Mouse (Mus musculus): Measurements from ENCODE around the gene Ccdc155. TPM values are rescaled to one million over a fixed set of nuclear protein-coding genes. Genes with fewer than 3 reads are reported as not detected.

Ccdc155 gene
- polyA plus RNA-seq, 1 experiment from 2014 or later: 0.36 TPM

DNA sequence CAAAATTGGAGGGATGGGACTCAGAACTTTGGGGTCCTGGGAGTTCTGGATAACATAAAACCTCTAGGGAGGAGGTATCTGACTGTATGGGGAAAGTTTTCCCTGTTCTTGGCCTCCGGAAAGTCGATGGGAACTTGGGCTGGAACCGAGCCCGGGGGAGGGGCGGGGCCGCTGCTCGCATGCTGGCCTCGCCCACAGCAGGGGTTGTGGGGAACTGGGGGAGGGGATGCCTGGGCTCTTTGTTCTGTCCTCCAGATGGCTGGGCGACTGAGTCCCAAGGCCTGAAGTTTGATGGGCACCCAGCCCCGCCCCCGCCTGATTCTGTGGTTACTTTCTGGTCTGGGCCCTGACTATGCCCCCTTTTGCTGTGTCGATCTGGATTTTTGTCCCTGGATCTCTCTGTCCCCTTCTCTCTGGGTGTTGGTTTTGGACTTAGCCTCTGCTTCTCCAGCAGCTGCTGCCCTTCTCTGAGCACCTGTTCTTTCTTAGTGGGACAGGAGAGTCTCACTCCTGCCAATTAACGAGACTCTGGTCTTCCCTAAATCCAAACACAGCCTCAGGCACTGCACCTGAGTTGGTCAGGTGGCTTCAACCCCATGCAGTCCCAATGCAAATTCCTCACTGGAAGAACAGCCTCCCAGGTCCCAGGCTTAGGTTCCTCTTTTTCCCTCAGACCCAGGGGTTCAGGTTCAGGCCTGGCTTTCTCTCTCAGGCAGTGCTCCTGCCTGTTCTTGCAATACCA lies 11.9 kb upstream of the Ccdc155 start:
- Histone ChIP-seq H3K27ac (replicated peaks) (peak overlapping the region; percentile 84), H3K27me3 (replicated peaks) (peaks cover 8% of the 10 kb centered on the region), H3K4me1 (peaks cover 29% of the 10 kb centered on the region), H3K9me3 (replicated peaks) (no peaks in the 10 kb centered on the region), H3K4me2 (peak overlapping the region; percentile 68), H3K9ac (replicated peaks) (peak overlapping the region; percentile 62), H3K36me3 (no peaks in the 10 kb centered on the region), H3K4me3 (replicated peaks) (peak overlapping the region; percentile 48)
- peak; percentile 71; the same call in 1 of the 2 replicates for ATAC-seq (ENCODE audit: low FRiP score)
- 1% methylated on average over 13 of the region's 13 CpGs for WGBS

DNA sequence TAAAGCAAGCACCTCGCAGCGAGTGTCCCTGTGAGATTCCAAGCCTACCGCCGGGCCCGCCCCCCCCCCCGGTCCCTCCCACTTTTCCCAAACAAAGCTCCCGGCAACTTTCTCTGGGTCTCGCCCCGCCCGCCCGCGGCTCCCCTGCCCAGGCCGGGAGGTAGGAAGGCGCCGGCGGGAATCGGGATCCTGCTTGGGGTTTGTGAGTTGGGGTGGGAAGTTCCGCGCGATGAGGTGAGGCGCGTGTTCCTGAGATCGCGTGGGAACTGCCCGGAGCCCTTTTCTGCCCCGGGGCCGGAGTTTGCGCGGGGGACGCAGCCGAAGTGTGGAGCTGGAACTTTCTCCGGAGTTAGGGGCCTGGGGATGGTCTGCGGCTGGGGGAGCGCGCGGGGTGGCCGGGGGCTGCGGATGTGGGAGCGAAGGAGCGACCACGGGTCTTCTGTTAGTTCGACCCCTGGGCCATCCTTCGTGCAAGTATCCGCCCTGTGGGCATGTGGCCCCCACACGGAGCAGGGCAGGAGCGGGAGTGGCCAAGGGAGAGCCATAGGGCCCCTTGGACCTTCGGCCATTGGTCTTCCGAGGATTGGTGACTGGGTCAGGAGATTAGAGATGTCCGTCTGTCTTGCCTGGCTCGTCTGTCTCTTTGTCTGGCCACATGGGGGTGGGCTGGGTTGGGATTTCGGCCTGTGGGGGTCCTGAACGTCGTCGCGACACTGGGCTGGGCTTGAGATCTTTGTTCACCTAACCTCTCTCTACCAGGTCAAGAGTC lies 11.2 kb upstream of the Ccdc155 start, which contains the start of gene Tead2:
TSS of gene Tead2 (plus strand) at position 81 of the 769 bp plus-strand sequence.
- no peaks in the 10 kb centered on the region for H3K9me3 ChIP-seq (replicated peaks)
- H3K4me1 ChIP-seq: peaks cover 31% of the 10 kb centered on the region
- no peaks in the 10 kb centered on the region for H3K36me3 ChIP-seq
- ATAC-seq (ENCODE audit: low FRiP score): peak; percentile 45; the same call in 1 of the 2 replicates
- peaks cover 14% of the 10 kb centered on the region for H3K27me3 ChIP-seq (replicated peaks)
- H3K4me2 ChIP-seq: peak within 1 kb of the TSS; percentile 68
- H3K4me3 ChIP-seq (replicated peaks): peak within 1 kb of the TSS; percentile 48
- under 1% methylated on average over 55 of the region's 55 CpGs for WGBS
- H3K9ac ChIP-seq (replicated peaks): peak within 1 kb of the TSS; percentile 62
- H3K27ac ChIP-seq (replicated peaks): peak within 1 kb of the TSS; percentile 84

DNA sequence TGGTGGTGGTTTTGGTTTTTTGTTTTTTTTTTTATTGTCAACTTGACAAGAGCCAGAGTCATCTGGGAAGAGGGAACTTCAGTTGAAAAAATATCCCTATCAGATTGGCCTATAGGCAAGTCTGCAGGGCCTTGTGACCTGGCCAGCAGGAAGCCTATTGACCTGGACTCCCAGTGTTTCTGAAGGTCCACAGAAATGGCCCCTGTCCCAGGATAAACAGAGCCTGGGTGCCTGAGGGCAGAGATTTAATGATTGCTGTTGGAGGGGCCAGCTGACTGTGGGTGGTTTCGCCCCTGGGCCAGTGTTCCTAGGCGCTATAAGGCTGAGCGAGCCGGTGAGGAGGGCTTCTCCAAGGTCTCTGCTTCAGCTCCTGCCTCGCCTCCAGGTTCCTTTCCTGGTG lies 9.0 kb upstream of the Ccdc155 start:
- peaks cover 29% of the 10 kb centered on the region for H3K27me3 ChIP-seq (replicated peaks)
- no peak overlapping the region for H3K9ac ChIP-seq (replicated peaks)
- no peaks in the 10 kb centered on the region for H3K9me3 ChIP-seq (replicated peaks)
- H3K36me3 ChIP-seq: no peaks in the 10 kb centered on the region
- no peak for ATAC-seq (ENCODE audit: low FRiP score)
- H3K4me1 ChIP-seq: peaks cover 31% of the 10 kb centered on the region
- no peak overlapping the region for H3K4me3 ChIP-seq (replicated peaks)
- H3K27ac ChIP-seq (replicated peaks): no peak overlapping the region
- 64% methylated on average over 5 of the region's 5 CpGs for WGBS
- no peak overlapping the region for H3K4me2 ChIP-seq

DNA sequence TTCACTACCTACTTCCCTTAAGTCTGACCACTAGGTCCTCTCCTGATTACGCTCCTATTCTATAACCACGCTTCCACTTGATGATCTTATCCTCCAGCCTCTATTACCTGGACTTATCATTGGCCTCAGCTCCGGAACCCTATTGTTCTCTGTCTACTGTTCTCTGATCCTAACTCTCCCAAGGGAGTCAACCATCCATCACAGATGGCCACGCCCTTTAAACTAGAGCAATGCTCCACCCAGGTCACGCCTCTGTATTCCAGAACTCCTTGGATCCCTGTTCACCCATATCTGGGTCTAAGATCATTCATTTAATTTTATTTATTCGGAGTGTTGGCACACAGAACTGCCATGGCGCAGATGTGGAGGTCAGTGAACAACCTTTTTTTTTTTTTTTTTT lies 7.7 kb upstream of the Ccdc155 start:
- H3K36me3 ChIP-seq: no peaks in the 10 kb centered on the region
- H3K9me3 ChIP-seq (replicated peaks): 0 out of 2 replicates have a peak, but pooled peaks cover 2% of the 10 kb centered on the region
- 72% methylated on average over 7 of the region's 7 CpGs for WGBS
- no peak overlapping the region for H3K9ac ChIP-seq (replicated peaks)
- ATAC-seq (ENCODE audit: low FRiP score): no peak
- H3K4me1 ChIP-seq: peaks cover 26% of the 10 kb centered on the region
- no peak overlapping the region for H3K4me3 ChIP-seq (replicated peaks)
- no peak overlapping the region for H3K27ac ChIP-seq (replicated peaks)
- peaks cover 29% of the 10 kb centered on the region for H3K27me3 ChIP-seq (replicated peaks)
- no peak overlapping the region for H3K4me2 ChIP-seq

DNA sequence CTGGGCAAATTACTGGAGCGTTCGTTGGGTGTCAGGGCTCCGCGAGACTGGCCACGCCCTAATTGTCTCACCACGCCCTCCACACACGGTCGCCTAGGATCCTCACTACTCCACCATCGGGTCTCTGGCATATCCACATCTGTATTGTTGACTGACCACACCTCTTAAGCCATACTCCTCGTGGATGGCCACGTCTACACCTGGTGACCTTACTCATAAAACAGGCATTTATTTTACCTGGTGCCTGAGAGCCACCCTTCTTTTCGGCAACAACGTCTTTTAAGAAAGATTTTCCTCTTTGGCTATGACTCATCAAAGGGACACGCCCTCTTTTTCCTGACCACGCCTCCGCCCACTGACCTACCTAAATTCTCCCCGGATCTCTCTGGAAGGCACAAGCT lies 7.2 kb upstream of the Ccdc155 start, which contains the start of gene Dkkl1:
TSS of gene Dkkl1 (minus strand) at position 297 of the 401 bp plus-strand sequence.
- H3K4me2 ChIP-seq: peak within 1 kb of the TSS; percentile 44
- H3K36me3 ChIP-seq: no peaks in the 10 kb centered on the region
- ATAC-seq (ENCODE audit: low FRiP score): no peak
- H3K4me1 ChIP-seq: peaks cover 20% of the 10 kb centered on the region
- H3K9me3 ChIP-seq (replicated peaks): 0 out of 2 replicates have a peak, but pooled peaks cover 2% of the 10 kb centered on the region
- H3K27me3 ChIP-seq (replicated peaks): peaks cover 29% of the 10 kb centered on the region
- 6% methylated on average over 17 of the region's 17 CpGs for WGBS
- no peak within 1 kb of the TSS for H3K27ac ChIP-seq (replicated peaks)
- peak within 1 kb of the TSS; percentile 16 for H3K4me3 ChIP-seq (replicated peaks)
- H3K9ac ChIP-seq (replicated peaks): no peak within 1 kb of the TSS

DNA sequence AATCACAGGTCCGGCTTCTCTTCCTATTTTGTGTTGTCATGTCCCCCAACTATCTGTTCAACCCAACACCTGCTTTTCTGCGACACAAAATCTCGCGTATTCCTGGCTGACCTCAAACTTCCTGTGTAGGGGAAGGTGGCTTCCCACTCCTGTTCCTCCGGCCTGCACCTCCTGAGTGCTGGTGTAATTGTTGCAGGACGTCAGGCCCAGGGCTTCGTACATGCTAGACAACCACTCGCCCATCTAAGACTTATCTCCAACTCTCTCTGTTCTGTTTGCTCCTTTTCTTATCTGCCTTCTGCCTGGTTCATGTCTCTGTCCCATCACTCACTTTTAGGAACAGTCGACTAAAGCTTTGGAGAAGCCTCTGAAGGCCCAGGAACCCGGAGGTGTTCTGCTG lies 6.4 kb upstream of the Ccdc155 start:
- Histone ChIP-seq H3K36me3 (no peaks in the 10 kb centered on the region), H3K9me3 (replicated peaks) (0 out of 2 replicates have a peak, but pooled peaks cover 2% of the 10 kb centered on the region), H3K27ac (replicated peaks) (no peak overlapping the region), H3K27me3 (replicated peaks) (peaks cover 29% of the 10 kb centered on the region), H3K4me3 (replicated peaks) (peak overlapping the region; percentile 16; the same call in 1 of the 2 replicates), H3K4me1 (peaks cover 13% of the 10 kb centered on the region), H3K9ac (replicated peaks) (no peak overlapping the region), H3K4me2 (peak overlapping the region; percentile 44)
- no peak for ATAC-seq (ENCODE audit: low FRiP score)
- 76% methylated on average over 10 of the region's 10 CpGs for WGBS

DNA sequence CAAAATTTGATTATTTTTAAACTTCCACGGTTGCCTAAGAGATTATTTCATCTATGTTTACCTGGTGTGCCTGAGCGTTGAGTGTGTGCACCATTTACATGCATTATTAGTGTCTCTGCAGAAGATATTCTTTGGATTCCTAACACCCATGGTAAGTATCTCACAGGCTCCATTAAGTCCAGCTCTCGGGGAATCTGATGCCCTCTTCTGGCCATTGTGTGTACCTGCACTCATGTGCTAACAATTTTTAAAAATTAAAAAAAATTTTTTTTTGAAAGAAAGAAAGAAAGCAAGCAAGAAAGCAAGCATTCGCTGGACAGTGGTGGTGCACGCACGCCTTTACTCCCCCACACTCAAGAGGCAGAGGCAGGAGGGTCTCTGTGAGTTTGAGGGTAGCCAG lies 3.6 kb upstream of the Ccdc155 start:
- Histone ChIP-seq H3K9ac (replicated peaks) (no peak overlapping the region), H3K27ac (replicated peaks) (no peak overlapping the region)
- WGBS: 84% methylated on average over 6 of the region's 6 CpGs

DNA sequence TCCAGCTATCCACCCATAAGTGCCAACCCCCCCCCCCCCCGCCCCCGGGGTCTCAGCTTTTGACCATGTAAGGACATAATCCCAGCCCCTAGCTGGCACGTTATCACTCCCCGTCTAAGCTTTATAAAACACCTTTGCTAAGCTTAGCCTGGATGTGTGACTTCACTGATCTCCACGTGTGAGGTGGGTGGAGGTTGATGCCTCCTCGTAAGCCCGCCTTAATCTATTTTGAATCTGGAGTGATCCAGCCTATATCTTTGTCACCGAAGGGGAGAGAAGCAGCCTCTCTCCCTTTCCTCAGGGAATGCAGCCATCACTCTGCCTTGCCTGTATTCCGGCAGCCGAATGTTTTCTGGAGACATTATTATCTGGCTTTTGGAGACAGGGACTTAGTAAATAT lies 2.0 kb downstream of the Ccdc155 start:
- Histone ChIP-seq H3K27ac (replicated peaks) (no peak overlapping the region), H3K4me2 (no peak overlapping the region), H3K9me3 (replicated peaks) (no peaks in the 10 kb centered on the region), H3K4me3 (replicated peaks) (no peak overlapping the region), H3K36me3 (no peaks in the 10 kb centered on the region), H3K27me3 (replicated peaks) (peaks cover 3% of the 10 kb centered on the region; the same call in 1 of the 2 replicates), H3K4me1 (peaks cover 8% of the 10 kb centered on the region), H3K9ac (replicated peaks) (no peak overlapping the region)
- WGBS: 66% methylated on average over 10 of the region's 10 CpGs
- ATAC-seq (ENCODE audit: low FRiP score): no peak

More for the DNA sequence above, 3.6 kb upstream of the Ccdc155 start:
- Histone ChIP-seq H3K36me3 (no peaks in the 10 kb centered on the region), H3K9me3 (replicated peaks) (0 out of 2 replicates have a peak, but pooled peaks cover 2% of the 10 kb centered on the region), H3K4me1 (peaks cover 10% of the 10 kb centered on the region), H3K4me2 (no peak overlapping the region), H3K27me3 (replicated peaks) (peaks cover 29% of the 10 kb centered on the region), H3K4me3 (replicated peaks) (no peak overlapping the region)
- no peak for ATAC-seq (ENCODE audit: low FRiP score)

DNA sequence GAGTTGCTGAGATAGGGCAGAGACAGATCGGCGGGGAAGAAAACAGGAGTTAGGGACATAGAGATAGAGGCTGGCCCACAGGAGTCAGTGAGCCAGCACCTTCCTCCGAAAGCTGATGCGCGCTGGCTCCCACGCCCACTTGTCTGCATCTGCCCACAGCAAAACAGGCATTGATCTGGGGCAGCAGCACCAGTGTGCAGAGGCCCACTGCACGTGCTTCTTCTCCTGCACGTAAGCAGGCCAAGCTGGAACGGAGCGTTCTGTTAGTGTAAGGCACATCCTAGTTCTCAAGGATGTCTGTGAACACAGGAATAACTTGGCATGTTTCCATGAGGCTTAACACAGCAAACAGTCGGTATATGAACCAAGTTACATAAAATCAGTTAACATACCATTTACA lies 5.7 kb downstream of the Ccdc155 start:
- H3K4me2 ChIP-seq: no peak overlapping the region
- no peak overlapping the region for H3K4me3 ChIP-seq (replicated peaks)
- H3K4me1 ChIP-seq: peaks cover 4% of the 10 kb centered on the region
- H3K36me3 ChIP-seq: no peaks in the 10 kb centered on the region
- H3K27me3 ChIP-seq (replicated peaks): peaks cover 6% of the 10 kb centered on the region; the same call in 1 of the 2 replicates
- WGBS: 87% methylated on average over 11 of the region's 11 CpGs
- H3K9ac ChIP-seq (replicated peaks): no peak overlapping the region
- no peak for ATAC-seq (ENCODE audit: low FRiP score)
- H3K27ac ChIP-seq (replicated peaks): no peak overlapping the region
- H3K9me3 ChIP-seq (replicated peaks): no peaks in the 10 kb centered on the region

DNA sequence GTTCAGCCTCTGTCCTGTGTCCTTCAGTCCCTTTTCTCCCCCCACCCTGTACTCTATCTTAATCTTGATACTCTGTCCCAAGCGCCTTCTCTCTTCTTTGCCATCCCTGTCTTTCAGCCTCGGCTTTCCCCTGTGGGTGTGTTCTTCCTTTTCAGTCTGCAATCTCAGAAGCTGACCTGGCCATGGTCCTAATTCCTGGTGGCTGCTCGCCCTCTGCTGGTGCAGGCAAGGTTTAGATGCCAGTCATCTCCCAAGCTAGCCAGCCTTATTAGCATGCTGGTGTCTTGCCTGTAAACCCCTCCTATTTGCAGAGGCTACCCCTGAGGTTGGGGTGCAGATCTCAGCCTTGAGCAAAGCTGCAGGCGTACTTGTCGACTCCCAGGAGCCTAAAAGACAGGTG lies 6.3 kb downstream of the Ccdc155 start:
- 0 out of 2 replicates have a peak, but pooled peaks cover 4% of the 10 kb centered on the region for H3K4me1 ChIP-seq
- whole genome bisulfite sequencing: 12% methylated on average over 5 of the region's 5 CpGs
- no peaks in the 10 kb centered on the region for H3K36me3 ChIP-seq
- H3K9ac ChIP-seq (replicated peaks): no peak overlapping the region
- H3K27ac ChIP-seq (replicated peaks): no peak overlapping the region
- no peaks in the 10 kb centered on the region for H3K9me3 ChIP-seq (replicated peaks)
- no peak overlapping the region for H3K4me2 ChIP-seq
- peak; percentile 70; the same call in 1 of the 2 replicates for ATAC-seq (ENCODE audit: low FRiP score)
- H3K27me3 ChIP-seq (replicated peaks): peaks cover 6% of the 10 kb centered on the region; the same call in 1 of the 2 replicates
- no peak overlapping the region for H3K4me3 ChIP-seq (replicated peaks)

DNA sequence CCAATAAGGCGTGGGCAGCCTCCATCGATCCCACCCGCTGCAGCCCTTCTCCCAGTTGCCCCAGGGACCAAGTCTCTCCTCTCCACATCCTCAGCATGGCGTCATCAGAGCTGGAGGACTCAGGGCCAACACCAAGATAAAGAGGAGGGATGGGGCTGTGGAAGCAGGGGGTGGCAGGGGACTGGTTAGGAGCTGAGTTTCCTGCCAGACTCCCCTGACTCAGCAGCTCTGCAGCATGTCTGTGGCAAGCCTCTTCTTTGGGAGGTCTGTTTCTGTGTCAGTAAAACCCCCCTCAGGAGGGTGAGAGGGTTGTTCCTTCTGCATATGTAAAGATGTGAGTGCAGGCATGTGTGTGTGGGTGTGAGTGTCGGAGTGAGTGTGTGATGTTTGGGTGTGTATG lies 7.7 kb downstream of the Ccdc155 start:
- ATAC-seq (ENCODE audit: low FRiP score): no peak
- Histone ChIP-seq H3K27me3 (replicated peaks) (peaks cover 6% of the 10 kb centered on the region; the same call in 1 of the 2 replicates), H3K9me3 (replicated peaks) (no peaks in the 10 kb centered on the region), H3K4me3 (replicated peaks) (no peak overlapping the region), H3K36me3 (no peaks in the 10 kb centered on the region), H3K9ac (replicated peaks) (no peak overlapping the region), H3K4me1 (0 out of 2 replicates have a peak, but pooled peaks cover 4% of the 10 kb centered on the region), H3K4me2 (no peak overlapping the region), H3K27ac (replicated peaks) (no peak overlapping the region)
- 72% methylated on average over 5 of the region's 5 CpGs for WGBS
